Mouse (Mus musculus) adrenal gland, postnatal 25 days (tissue): Measurements from ENCODE around the gene Copa. TPM values are rescaled to one million over a fixed set of nuclear protein-coding genes. Genes with fewer than 3 reads are reported as not detected.

Experiments used
- DNase-seq: peaks from one replicate; pipeline ENCODE4 v3.0.0; 2021; ENCODE audit warnings: mixed read lengths
- total RNA-seq: library from RNA; stranded (reverse); gene quantifications from 2 replicates; pipeline ENCODE4 v1.2.3, GENCODE M21; 2021

The Copa gene
- total RNA-seq, 1 experiment from 2014 or later: 184 TPM

DNA sequence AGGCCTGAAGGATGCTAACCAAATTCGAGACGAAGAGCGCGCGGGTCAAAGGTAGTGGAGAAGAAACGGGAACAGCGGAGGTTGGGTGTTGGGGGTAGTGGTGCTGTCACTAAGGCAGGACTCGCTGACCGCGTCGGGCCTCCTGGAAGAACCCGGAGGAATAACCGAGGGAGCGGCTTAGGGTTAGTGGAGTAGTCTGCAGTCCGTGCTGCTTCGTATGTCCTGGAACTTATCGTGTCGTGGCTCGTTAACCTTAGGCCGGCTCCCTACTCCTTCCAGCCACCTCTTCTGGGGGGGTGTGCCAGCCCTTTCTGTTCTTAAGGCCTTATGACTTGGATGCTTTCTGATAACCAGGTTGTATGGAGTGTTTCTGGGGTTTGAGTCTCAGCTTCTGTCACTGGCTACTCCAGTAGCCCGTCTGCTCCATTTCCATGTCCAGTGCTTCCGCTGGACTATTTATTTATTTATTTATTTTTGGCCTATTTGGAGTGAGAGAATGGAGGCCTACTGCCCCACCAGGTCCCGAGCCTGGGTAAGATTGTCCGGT is 643 bp downstream of the Copa start:
- DNase-seq: no peak

- no peak for DNase-seq
Observed at GRCm38 (mm10) chr1:172093522-172093921, 11.2 kb downstream of the Copa start.

DNA sequence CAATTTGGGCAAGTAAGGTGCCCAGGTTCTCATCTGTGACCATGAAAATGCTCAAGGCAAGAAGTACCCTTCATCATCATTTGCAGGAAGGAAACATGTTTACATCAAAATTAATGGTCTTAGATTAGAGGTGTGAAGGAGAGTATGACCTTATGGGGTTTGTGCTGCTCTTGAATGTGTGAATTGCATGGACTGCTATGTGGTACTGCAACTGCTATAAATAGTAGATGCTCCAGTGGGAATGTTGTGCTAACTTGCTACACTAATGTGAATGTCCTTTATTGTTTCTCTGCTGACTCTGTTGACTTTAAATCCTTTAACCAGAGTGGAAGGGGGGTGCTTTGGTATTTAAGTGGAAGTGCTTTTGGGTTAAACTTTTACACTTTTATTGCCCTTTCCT is 12.0 kb downstream of the Copa start:
- no peak for DNase-seq

- no peak for DNase-seq
Observed at GRCm38 (mm10) chr1:172095202-172095601, 12.9 kb downstream of the Copa start.

- DNase-seq: peak; percentile 30
Observed at GRCm38 (mm10) chr1:172099325-172100033, 17.1 kb downstream of the Copa start.

GRCm38 (mm10) chr1:172103619-172104018 is 21.3 kb downstream of the Copa start:
- DNase-seq: no peak

DNA sequence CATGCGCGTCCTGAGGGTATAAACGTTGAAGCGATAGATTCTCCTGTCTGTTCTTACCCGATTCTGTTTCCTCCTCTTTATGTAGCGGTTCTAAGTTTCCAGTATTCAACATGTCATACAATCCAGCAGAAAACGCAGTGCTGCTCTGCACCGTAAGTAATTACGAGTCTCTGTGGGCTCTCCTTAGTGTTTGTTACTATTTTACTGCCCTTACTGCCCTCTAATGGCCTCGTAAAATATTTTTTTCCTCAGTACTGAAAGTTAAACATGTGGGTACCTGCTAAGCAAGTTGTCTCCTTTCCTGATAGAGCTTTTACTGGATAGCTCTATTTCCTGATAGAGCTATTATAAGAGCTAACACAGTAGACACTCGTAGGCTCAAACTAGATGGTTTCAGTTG is 22.8 kb downstream of the Copa start:
- DNase-seq: no peak

GRCm38 (mm10) chr1:172107777-172108477 is 25.6 kb downstream of the Copa start:
- no peak for DNase-seq

- DNase-seq: no peak
Observed at GRCm38 (mm10) chr1:172116948-172117347, 34.6 kb downstream of the Copa start.

GRCm38 (mm10) chr1:172119100-172119499 is 36.8 kb downstream of the Copa start:
- DNase-seq: no peak

DNA sequence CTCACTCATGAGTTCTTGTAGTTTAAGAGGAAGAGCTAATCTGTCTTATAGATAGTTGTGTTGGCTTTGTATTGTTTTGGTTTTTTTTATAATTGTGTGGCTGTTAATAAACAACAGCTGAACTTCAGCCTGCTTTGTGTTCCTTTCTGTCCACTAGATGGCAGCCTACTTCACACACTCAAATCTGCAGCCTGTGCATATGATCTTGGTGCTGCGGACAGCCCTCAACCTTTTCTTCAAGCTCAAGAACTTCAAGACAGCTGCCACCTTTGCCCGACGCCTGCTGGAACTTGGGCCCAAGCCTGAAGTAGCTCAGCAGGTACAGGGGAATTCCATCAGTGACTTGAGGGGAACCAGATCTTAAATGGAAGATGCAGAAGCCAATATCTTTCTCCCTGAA is 37.4 kb downstream of the Copa start:
- no peak for DNase-seq

DNA sequence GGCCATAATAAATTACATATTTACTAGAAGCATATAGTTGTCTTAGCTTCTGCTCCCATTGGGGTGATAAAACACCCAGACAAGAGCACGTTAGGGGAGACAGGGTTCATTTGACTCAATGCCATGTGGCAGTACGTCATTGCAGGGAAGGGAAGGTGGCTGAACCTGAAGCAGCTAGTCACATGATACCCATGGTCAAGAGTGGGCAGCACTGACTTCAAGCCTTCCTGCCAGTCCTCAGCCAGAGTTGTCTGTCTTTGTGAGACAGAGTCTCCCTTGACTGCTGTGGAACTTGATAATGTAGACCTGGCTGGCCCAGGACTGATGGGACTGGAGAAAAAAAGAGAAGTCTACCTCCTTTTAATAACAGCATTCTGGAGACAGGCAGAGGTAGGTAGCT is 40.3 kb downstream of the Copa start:
- no peak for DNase-seq

- DNase-seq: no peak
Observed at GRCm38 (mm10) chr1:172124572-172124971, 42.2 kb downstream of the Copa start.

- peak; percentile 81 for DNase-seq
Observed at GRCm38 (mm10) chr1:172126376-172127347, 44.3 kb downstream of the Copa start, which contains the start of gene Pex19. TSS of gene Pex19 (plus strand) at chr1:172126755.

DNA sequence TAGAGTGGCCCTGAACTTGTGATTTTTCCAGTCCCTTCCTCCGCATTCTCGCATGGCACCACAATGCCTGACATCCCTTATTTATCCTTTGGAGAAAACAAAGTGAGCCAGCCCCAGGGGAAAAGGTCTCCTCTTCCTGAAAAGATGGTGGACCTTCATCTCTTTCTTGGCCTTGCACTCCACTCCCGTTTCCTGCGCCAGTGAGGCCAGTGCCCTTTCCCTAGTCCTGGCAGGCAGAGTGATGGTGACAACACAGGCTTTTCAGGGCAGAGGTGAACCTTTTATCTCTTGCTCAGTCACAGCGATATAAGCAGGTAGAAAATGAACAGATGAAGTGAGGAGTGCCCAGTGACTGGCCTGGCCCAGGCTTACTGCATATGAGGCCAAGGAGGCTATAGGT is 45.2 kb downstream of the Copa start:
- no peak for DNase-seq

- no peak for DNase-seq
Observed at GRCm38 (mm10) chr1:172128563-172128962, 46.2 kb downstream of the Copa start.

DNA sequence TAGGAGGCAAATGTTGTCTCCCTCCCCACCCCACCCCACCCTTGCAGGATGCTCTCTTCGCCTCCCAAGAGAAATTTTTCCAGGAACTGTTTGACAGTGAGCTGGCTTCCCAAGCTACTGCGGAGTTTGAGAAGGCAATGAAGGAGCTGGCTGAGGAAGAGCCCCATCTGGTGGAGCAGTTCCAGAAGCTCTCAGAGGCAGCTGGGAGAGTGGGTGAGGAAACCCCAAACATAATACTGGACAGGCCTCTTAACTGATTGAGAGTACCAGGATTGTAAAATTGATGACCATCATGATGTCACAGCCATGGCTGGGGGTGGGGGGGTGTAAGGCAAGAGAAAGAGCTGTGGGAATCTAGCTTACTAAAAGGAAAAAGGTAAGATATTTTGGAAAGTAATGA is 46.8 kb downstream of the Copa start:
- no peak for DNase-seq

GRCm38 (mm10) chr1:172129780-172130179 is 47.5 kb downstream of the Copa start:
- no peak for DNase-seq

DNA sequence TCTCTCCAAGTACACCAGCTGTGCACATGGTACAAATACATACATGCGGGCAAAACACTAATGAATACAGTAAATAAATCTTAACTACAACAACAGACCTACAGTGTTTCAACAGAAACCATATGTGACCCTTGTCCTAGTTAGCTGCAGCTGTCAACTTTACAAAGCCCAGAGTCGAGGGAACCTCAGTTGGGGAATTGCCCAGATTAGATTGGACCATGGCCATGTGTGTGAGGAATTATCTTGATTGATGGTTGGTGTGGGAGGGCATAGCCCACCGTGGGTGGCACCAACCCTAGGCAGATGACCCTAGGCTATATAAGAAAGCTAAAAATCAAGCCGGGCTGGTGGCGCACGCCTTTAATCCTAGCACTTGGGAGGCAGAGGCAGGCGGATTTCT is 50.0 kb downstream of the Copa start:
- no peak for DNase-seq

GRCm38 (mm10) chr1:172133535-172133934 is 51.2 kb downstream of the Copa start:
- DNase-seq: no peak

DNA sequence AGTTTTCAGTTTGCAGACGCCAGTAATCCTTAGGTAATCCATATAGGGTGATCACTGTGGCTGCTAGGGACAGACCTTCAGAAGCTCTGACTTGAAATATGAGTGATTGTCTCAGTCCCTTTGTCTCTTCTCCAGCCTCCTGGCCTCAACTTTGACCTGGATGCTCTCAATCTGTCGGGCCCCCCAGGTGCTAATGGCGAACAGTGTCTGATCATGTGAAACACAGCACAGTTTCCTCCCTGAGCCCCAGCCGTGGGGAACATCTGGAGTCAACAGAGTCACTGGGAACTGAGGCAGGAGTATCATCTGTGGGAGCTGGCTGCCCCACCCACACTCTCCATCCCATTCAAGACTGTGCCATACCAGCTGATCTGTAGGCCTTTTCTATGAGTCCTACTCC is 51.7 kb downstream of the Copa start:
- DNase-seq: no peak

DNA sequence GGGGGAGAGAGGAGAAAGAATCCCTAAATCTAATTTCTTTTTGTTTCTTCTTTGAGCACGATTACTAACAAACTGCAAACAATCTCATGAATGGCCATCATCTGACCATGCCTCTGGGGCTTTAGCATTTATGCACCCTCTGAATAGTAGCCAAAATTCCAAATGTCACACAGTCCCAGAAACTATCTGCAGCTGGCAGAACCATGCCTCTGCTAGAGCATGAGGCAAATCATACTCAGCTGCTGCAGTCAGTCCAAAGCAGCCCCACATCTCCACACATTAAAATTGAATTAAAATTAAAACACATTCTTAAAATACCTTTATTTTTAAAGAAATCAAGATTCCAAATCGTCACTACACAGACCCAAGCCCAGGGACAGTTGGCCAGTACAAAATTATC is 57.8 kb downstream of the Copa start:
- no peak for DNase-seq
